Mouse (Mus musculus) intestine, embryonic 15.5 days (tissue): ENCODE measurements at regions not wholly inside any gene's neighbourhood (a gene's known extent, or its start where the extent isn't known, plus 50 kb on each side); places are given as distances from the start of the nearest gene placed in this dataset.

Source experiments
- ATAC-seq: fragments of 200-750 bp; cut with Nextera tagmentation; 2 replicates; pipeline ENCODE4 v1.8.0; 2017; ENCODE audit warnings: moderate TSS enrichment, moderate library complexity
- H3K27ac ChIP-seq: fragments of 300-500 bp; sonication (generic); 2 replicates; pipeline ENCODE4 v1.5.1; 2015; ENCODE audit warnings: mild to moderate bottlenecking, inconsistent platforms
- H3K27me3 ChIP-seq: fragments of 300-500 bp; sonication (generic); replicated peaks from 2 replicates; pipeline ENCODE4 v1.6.1; 2015; ENCODE audit warnings: inconsistent platforms
- H3K36me3 ChIP-seq: fragments of 300-500 bp; sonication (generic); 2 replicates; pipeline ENCODE4 v1.6.1; 2015; ENCODE audit warnings: inconsistent platforms
- H3K4me1 ChIP-seq: fragments of 300-500 bp; sonication (generic); replicated peaks from 2 replicates; pipeline ENCODE4 v1.6.1; 2015; ENCODE audit warnings: inconsistent platforms
- H3K4me2 ChIP-seq: fragments of 300-500 bp; sonication (generic); replicated peaks from 2 replicates; pipeline ENCODE4 v1.6.1; 2015; ENCODE audit warnings: mild to moderate bottlenecking, inconsistent platforms
- H3K4me3 ChIP-seq: fragments of 300-500 bp; sonication (generic); replicated peaks from 2 replicates; pipeline ENCODE4 v1.5.1; 2015; ENCODE audit warnings: inconsistent platforms
- H3K9ac ChIP-seq: fragments of 300-500 bp; sonication (generic); 2 replicates; pipeline ENCODE4 v1.6.1; 2015; ENCODE audit warnings: inconsistent platforms
- H3K9me3 ChIP-seq: fragments of 300-500 bp; sonication (generic); 2 replicates; pipeline ENCODE4 v1.6.1; 2016; ENCODE audit warnings: inconsistent platforms
- WGBS: fragments of 180-500 bp; shearing (Covaris S2); methylation state at CpG from one replicate; pipeline ENCODE4 v1.1.7; 2015; 5-methylcytosine and 5-hydroxymethylcytosine counted together

DNA sequence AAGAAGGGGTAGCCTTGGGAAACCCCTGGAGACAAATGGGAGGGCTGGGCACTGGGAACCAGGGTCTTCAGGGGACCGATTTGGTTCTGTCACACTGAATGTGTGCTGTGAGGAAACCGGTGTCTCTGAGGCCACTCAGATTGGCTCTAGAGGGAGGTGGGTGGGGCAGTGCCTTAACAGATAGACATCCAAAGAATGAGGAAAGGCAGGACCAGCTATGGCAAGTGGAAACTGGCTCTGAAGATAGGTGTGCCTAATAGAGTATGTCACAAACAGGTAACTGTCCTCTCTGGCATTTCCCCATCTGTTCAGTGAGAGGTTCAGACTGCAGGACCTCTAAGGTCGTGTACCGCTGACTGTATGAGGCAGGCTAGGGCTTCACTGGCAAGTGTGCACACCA lies 53.3 kb upstream of the Shisal1 start:
- 61% methylated on average over 4 of the region's 4 CpGs for WGBS
- no peak overlapping the region for H3K9ac ChIP-seq
- H3K27ac ChIP-seq: no peak overlapping the region
- H3K27me3 ChIP-seq: no peaks in the 10 kb centered on the region
- H3K9me3 ChIP-seq: no peaks in the 10 kb centered on the region
- H3K4me3 ChIP-seq: no peak overlapping the region
- ATAC-seq: no peak
- no peaks in the 10 kb centered on the region for H3K4me1 ChIP-seq
- no peaks in the 10 kb centered on the region for H3K36me3 ChIP-seq
- no peak overlapping the region for H3K4me2 ChIP-seq

DNA sequence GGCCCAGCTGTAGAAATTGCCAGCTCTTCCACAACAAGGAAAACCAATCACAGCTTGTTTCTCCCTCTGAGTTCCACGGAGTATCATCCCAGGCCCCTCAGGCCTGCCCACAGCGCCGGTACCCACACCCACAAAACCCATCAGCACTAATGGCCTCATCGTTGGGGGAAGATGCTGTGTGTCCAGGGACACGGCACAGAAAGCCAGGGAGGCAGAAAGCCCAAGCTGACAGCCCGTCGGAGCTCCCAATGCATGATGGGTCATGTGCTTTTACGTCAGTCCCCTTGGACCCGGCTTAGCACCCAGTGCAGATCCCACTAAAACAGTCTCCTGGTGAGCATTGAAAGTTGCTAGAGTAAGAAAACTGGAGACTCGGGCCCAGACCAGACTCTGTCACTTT lies 50.2 kb upstream of the Shisal1 start:
- H3K4me1 ChIP-seq: no peaks in the 10 kb centered on the region
- H3K4me2 ChIP-seq: no peak overlapping the region
- H3K4me3 ChIP-seq: no peak overlapping the region
- H3K36me3 ChIP-seq: no peaks in the 10 kb centered on the region
- no peak for ATAC-seq
- H3K9ac ChIP-seq: peak overlapping the region; percentile 8; the same call in 1 of the 2 replicates
- no peaks in the 10 kb centered on the region for H3K9me3 ChIP-seq
- H3K27ac ChIP-seq: no peak overlapping the region
- 80% methylated on average over 10 of the region's 10 CpGs for WGBS
- H3K27me3 ChIP-seq: no peaks in the 10 kb centered on the region
